Mouse (Mus musculus) thymus, postnatal 4 days (tissue): ENCODE results near the gene Hdac4.

Experiments used
- DNase-seq: peaks from one replicate; pipeline ENCODE4 v3.0.0; 2021

Gene Hdac4

DNA sequence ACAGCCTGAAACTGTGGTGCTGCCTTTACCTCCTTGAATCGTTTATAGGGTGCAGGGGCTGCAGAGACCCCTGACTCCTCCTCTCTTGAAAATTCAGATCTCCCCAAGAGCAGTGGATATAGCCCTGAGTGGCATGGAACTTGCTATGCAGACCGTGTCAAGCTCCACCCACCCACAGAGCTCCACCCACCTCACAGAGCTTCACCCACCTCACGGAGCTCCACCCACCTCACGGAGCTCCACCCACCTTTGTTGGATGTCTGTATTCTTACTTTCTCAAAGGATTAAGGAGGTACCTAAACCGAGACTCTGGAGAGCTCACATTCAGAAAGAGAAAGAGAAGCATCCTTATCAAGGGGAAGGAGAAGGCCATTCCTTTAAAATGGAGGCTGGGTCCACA, 279.5 kb downstream of the Hdac4 start:
- DNase-seq, result no peak

DNA sequence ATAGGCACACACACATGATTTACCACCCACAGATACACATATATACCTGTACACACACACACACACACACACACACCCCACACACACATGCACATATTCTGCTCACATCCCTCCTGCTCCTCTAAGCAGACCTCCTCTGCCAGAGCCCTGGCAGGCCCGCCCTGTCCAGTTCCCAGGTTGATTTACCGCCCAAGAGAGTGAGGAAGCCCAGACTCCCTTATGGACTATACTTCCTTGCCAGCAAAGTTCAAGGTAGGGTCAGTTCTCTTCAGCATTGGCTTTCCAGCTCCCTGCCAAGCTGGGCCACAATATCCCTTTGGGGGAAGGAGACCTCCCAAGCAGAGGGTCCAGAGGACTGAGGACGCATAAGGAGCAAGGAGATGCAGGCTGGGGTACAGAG, 280.9 kb downstream of the Hdac4 start:
- no peak for DNase-seq

DNA sequence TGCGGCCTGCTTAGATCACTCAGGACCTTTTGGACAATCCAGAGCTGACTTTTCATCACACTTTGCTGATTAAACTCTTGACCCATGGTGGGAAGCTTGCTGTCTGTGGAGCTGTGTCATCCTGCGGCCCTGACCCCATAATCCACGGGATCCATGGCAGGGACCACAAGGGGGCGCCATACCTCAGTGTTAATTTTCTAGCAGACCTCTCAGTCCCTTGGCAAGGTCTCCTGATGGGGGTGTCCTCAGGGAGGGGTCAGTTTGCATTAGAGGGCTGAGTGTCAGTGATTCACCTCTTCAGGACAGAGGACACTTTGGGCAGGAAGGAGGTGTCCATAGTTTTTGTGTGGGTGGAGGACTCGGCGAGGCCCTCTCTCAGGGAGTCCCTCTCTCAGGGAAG, 281.6 kb downstream of the Hdac4 start:
- peak; percentile 81 for DNase-seq

DNA sequence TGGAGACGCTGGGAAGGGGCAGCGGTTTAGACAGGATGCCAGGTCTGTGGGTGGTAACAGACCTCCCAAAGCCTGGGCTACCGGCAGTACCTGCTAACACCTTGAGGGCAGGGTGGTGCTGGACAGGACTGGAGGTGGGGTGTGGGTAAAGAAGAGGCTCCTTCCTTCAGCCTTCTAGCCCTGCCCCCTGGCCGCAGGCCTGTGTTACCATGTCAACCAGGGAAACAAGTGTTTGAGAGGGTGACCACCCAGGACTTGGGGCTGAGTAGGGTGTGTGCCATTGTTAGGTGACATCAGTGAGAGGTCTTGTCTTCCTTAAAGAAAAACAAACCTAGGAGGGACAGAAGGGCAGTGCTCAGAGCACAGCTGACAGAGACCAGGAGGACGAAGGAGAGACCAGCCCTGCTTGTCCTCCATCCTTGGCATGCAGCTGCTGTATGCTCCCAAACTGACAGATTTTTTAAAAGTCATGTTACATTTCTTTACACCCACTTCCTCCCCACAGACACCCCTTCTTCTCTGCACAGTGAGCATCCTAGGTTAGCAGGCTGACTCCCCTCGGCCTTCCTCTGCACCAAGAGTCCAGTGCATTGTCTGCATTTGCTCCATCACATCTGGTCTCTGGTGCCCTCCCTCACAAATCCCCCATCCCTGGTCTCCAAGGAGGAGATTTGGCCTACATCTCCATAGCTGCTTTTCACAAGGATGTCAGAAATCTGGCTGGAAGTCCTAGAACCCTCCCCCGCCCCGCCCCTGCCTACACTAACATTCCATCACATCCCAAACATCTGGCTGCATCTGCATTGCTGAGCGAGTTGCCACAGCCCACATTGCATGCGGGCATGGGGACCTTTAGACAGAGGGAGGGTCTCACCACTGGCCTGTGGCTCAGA, 283.0 kb downstream of the Hdac4 start:
- DNase-seq, result no peak

DNA sequence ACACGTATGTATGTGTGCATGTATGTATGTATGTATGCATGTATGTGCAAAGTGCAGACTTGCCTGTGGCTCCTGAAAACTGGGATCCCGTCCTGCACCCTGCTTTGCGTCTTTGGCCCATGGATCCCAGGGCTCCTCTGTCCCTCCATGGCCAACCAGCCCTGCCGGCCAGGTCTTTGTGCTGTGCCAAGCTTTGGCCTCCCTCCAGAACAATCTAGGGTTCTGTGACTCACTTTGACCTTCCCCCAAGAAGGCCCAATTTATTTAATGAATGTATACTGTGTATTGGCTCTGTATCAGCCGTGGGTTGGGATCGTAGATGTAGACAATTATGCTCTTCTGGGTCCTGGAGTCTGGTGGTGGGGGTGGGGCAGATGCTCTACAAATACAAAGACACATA, 290.2 kb downstream of the Hdac4 start:
- DNase-seq, result no peak

DNA sequence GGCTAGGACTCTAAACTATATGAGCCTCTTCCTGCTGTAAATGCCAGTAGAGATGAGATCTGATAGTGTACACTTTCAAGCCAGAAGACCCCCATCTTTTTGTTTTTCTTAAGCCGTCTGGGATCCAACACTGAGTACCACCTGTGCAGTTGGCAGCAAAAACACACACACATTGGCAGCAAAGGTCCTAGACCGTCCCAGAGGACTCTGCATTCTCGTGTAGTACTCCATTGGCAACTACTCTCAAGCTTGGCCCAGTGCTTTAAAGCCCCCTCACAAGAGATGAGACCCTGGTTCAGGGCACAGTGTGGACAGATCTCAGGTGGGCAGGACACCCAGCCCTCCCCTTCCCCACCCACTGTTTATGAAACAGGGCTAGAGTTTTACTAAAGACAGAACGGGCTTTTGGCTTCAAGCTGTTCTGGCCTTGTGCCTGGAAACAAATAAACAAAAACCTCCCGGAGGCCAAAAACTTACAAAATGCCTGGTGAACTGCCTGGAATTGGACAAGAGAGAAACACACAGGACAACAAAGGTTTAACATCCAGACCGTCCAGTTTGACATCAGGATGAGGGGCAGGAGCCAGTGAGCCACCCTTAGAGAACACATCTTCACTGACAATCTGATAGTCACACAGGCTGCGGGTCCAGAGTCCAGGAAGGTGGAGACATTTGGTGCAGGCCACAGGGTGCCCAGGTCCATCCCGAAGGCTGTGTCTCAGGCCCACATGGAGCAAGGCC, 292.1 kb downstream of the Hdac4 start:
- no peak for DNase-seq

DNA sequence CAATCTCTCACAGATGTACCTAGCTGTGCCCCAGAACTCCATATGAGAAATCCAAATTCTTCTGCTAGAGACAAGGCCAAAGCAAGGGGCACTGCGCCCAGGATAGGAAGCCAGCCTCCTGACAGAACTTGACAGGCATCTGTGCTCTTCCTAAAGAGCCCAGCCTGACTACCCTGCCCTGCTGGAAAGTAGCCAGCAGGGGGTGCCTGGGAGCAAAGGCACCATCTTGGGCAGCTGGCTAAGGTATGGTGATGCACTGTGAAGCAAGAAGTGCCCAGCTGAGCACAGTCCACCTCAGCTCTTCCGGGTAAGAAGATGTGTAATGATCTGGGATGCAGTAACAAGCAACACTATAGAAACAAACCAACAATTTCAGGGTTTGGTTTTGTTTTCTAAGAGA, 298.4 kb downstream of the Hdac4 start:
- DNase-seq, result peak; percentile 63

DNA sequence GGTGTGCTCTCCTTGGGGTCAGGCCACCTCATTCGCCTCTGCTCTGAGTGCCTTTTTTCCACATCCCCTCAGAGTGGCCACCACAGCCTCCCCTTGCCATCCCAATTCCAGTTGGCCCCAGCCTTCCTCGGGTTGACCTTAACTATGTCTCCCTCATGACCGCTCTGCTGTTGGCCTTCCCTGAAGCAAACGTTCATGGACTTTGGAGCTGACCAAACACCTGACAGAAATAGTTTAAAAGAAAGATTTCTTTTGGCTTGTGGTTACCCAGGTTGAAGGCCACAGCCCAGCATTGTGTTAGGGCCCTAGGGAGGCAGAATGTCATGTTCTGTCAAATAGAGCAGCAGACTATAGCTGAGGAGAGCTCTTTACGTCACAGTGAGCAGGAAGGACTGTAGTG, 301.2 kb downstream of the Hdac4 start:
- no peak for DNase-seq

DNA sequence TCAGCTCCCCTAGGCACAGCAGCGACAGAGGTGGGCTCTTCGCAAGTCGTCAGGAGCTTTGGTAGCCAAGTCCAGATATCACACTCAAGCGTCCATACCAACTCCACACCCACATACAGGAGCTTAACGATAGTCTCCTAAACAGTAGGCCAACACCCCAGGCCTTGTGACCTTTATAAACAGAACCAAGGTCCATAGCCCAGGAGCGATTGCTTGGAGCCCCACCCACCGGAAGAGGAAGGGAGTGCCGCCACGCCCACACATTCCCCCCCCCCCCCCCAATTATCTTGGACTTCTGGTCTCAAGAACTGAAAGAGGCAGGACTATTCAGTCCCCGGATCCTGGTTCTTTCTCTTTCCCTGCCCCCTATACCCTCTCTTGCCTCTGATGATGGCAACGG, 301.9 kb downstream of the Hdac4 start:
- no peak for DNase-seq

DNA sequence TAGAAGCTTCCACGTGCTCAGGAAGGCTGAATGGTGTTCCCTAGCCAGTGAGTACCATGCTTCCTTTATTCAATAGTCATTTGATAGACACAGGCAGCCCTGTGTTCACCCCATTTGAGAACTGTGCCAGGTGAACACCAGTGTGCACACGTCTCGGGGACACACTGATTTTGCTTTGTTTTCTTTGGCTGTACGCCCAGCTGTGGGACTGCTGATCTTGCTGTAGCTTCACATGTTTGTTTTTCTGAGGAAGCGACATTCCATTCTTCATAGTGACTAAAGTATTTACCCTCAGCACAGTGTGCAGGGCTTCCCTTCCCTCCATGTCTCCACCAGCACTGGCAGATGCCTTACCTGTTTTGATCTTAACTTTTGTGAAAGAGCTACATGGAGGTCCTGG, 312.4 kb downstream of the Hdac4 start:
- DNase-seq, result no peak

DNA sequence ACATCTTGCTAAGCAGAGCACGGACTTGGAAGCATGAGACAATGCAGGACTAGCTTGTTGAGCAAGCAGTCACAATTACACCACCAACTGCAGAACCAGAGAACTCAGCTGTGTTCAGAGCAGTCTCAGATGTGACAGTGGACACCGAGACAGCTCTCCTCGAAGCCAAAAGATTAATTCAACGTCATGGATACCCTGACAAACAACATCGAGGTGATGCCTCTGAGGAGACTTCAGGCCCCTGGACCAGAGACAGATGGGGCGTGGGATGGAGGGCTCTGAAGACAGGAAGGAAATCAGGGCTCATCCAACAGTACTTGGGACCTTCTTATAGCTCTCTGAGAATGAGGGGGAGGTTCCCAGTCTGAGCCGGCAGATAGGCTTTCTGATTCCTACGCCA, 314.6 kb downstream of the Hdac4 start:
- DNase-seq, result no peak

DNA sequence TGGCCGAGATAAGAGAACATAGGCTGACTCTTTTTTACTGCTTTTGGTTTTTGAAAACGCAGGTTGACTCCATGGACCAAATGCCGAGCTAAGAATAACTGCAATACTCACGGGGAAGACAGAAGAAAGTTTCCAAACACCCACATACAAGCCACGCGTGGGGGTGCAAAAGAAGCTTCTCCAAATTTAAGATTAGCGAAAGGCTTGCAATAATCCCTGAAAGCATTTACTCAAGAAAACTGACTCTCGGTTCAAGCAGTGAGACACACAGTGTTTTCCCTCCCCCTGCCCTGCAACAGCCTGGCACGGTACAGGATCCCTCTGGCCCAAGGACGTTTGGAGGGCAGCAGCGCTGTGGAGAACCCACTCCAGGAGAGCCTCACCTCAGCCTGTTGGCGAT, 315.3 kb downstream of the Hdac4 start:
- DNase-seq, result no peak
